Mouse (Mus musculus): ENCODE data around the gene Sipa1l1. TPM values are rescaled to one million over a fixed set of nuclear protein-coding genes. Genes with fewer than 3 reads are reported as not detected.

Gene Sipa1l1
- polyA plus RNA-seq, 1 experiment = 38.0 TPM

GRCm38 (mm10) chr12:82298662-82299460 lies 129.7 kb downstream of the Sipa1l1 start:
- Histone ChIP-seq H3K4me3 (ENCODE audit: insufficient read depth, low read length) (no peak overlapping the region), H3K4me1 (ENCODE audit: control insufficient read depth, insufficient read depth, low read length) (no peaks in the 10 kb centered on the region), H3K27ac (ENCODE audit: insufficient read depth, low read length) (no peak overlapping the region)
- TF ChIP-seq CTCF (IDR thresholded peaks at IDR 0.05; ENCODE audit: borderline replicate concordance, insufficient read depth, low read length) = no peak
- no peak for TF ChIP-seq POLR2A (IDR thresholded peaks at IDR 0.05; ENCODE audit: low read depth, low read length)

- TF ChIP-seq CTCF (IDR thresholded peaks at IDR 0.05; ENCODE audit: borderline replicate concordance, insufficient read depth, low read length) (no peak), POLR2A (IDR thresholded peaks at IDR 0.05; ENCODE audit: low read depth, low read length) (no peak)
- H3K27ac ChIP-seq (ENCODE audit: insufficient read depth, low read length) = no peak overlapping the region
- H3K4me3 ChIP-seq (ENCODE audit: insufficient read depth, low read length) = no peak overlapping the region
- no peaks in the 10 kb centered on the region for H3K4me1 ChIP-seq (ENCODE audit: control insufficient read depth, insufficient read depth, low read length)
These were observed 135.0 kb downstream of the Sipa1l1 start for GRCm38 (mm10) chr12:82304140-82304539.

GRCm38 (mm10) chr12:82306035-82306434 lies 136.9 kb downstream of the Sipa1l1 start:
- Histone ChIP-seq H3K4me3 (ENCODE audit: insufficient read depth, low read length) (no peak overlapping the region), H3K27ac (ENCODE audit: insufficient read depth, low read length) (no peak overlapping the region), H3K4me1 (ENCODE audit: control insufficient read depth, insufficient read depth, low read length) (no peaks in the 10 kb centered on the region)
- no peak for TF ChIP-seq CTCF (IDR thresholded peaks at IDR 0.05; ENCODE audit: borderline replicate concordance, insufficient read depth, low read length)

- no peak overlapping the region for H3K4me3 ChIP-seq (ENCODE audit: insufficient read depth, low read length)
- no peak overlapping the region for H3K27ac ChIP-seq (ENCODE audit: insufficient read depth, low read length)
- peaks cover 6% of the 10 kb centered on the region for H3K4me1 ChIP-seq (ENCODE audit: control insufficient read depth, insufficient read depth, low read length)
- no peak for TF ChIP-seq CTCF (IDR thresholded peaks at IDR 0.05; ENCODE audit: borderline replicate concordance, insufficient read depth, low read length)
- TF ChIP-seq POLR2A (IDR thresholded peaks at IDR 0.05; ENCODE audit: low read depth, low read length) = no peak
These were observed 142.5 kb downstream of the Sipa1l1 start for GRCm38 (mm10) chr12:82311593-82311992.

- no peak overlapping the region for H3K27ac ChIP-seq (ENCODE audit: insufficient read depth, low read length)
- peaks cover 6% of the 10 kb centered on the region for H3K4me1 ChIP-seq (ENCODE audit: control insufficient read depth, insufficient read depth, low read length)
- TF ChIP-seq POLR2A (IDR thresholded peaks at IDR 0.05; ENCODE audit: low read depth, low read length) (no peak), CTCF (IDR thresholded peaks at IDR 0.05; ENCODE audit: borderline replicate concordance, insufficient read depth, low read length) (no peak)
- no peak overlapping the region for H3K4me3 ChIP-seq (ENCODE audit: insufficient read depth, low read length)
These were observed 143.1 kb downstream of the Sipa1l1 start for GRCm38 (mm10) chr12:82312091-82312820.

- Histone ChIP-seq H3K4me1 (ENCODE audit: control insufficient read depth, insufficient read depth, low read length) (peaks cover 6% of the 10 kb centered on the region), H3K4me3 (ENCODE audit: insufficient read depth, low read length) (no peak overlapping the region), H3K27ac (ENCODE audit: insufficient read depth, low read length) (no peak overlapping the region)
- TF ChIP-seq POLR2A (IDR thresholded peaks at IDR 0.05; ENCODE audit: low read depth, low read length) (no peak), CTCF (IDR thresholded peaks at IDR 0.05; ENCODE audit: borderline replicate concordance, insufficient read depth, low read length) (no peak)
These were observed 144.0 kb downstream of the Sipa1l1 start for GRCm38 (mm10) chr12:82313091-82313490.

- Histone ChIP-seq H3K4me3 (ENCODE audit: insufficient read depth, low read length) (no peak overlapping the region), H3K27ac (ENCODE audit: insufficient read depth, low read length) (no peak overlapping the region), H3K4me1 (ENCODE audit: control insufficient read depth, insufficient read depth, low read length) (peaks cover 5% of the 10 kb centered on the region; the same call in 1 of the 2 replicates)
- TF ChIP-seq POLR2A (IDR thresholded peaks at IDR 0.05; ENCODE audit: low read depth, low read length) (no peak), CTCF (IDR thresholded peaks at IDR 0.05; ENCODE audit: borderline replicate concordance, insufficient read depth, low read length) (no peak)
These were observed 150.5 kb downstream of the Sipa1l1 start for GRCm38 (mm10) chr12:82319436-82320131.

GRCm38 (mm10) chr12:82320204-82320603 lies 151.1 kb downstream of the Sipa1l1 start:
- peaks cover 5% of the 10 kb centered on the region; the same call in 1 of the 2 replicates for H3K4me1 ChIP-seq (ENCODE audit: control insufficient read depth, insufficient read depth, low read length)
- H3K4me3 ChIP-seq (ENCODE audit: insufficient read depth, low read length) = no peak overlapping the region
- no peak overlapping the region for H3K27ac ChIP-seq (ENCODE audit: insufficient read depth, low read length)
- TF ChIP-seq POLR2A (IDR thresholded peaks at IDR 0.05; ENCODE audit: low read depth, low read length) (no peak), CTCF (IDR thresholded peaks at IDR 0.05; ENCODE audit: borderline replicate concordance, insufficient read depth, low read length) (no peak)

- Histone ChIP-seq H3K4me1 (ENCODE audit: control insufficient read depth, insufficient read depth, low read length) (peaks cover 7% of the 10 kb centered on the region), H3K4me3 (ENCODE audit: insufficient read depth, low read length) (no peak overlapping the region), H3K27ac (ENCODE audit: insufficient read depth, low read length) (no peak overlapping the region)
- TF ChIP-seq POLR2A (IDR thresholded peaks at IDR 0.05; ENCODE audit: low read depth, low read length) = no peak
- TF ChIP-seq CTCF (IDR thresholded peaks at IDR 0.05; ENCODE audit: borderline replicate concordance, insufficient read depth, low read length) = no peak
These were observed 152.3 kb downstream of the Sipa1l1 start for GRCm38 (mm10) chr12:82321397-82321796.

Data from embryonic fibroblast, embryonic 13.5 days (primary cell).